Mouse (Mus musculus): Measurements from ENCODE around the gene Cyp2f2.

DNA sequence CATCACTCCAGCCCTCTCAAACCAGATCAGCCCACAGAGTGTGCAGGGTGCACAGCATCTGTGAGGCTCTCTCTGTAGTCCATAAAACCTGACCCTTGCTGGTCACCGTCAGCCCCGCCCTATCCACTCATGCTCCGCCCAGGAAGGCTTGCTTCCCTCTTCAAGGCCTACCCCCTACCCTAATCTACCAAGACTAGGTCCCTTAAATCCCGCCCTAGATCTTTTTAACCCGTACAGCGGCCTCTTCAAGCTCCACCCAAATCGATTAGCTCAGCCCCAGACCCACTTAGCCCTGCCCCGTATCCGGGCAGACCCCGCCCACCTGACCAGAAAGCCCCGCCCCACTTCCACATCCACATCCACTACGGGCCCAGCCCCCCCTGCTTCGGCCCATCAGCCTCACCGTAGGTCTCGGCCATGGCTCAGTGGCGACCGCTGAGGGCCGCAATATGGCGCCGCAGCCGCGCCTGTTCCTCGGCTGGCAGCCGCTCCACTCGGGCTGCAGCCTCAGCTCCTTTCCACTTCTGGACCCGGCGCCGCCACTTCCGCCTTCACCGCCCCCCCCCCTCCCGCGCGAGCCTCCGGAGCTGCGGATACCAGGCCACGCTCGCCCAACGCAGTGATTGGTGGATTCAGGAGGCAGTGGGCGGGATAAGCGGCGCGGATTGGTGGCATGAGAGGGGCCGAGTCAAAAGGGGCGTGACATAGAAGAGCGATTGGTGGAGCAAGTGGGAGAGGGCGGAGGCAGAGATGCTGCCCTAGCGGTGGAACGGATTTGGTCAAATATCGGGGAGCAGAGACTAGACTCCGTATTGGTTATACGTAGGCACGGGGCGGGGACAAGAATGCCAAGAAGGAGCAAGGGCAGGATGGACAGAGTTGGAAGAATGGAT, 58.9 kb downstream of the Cyp2f2 start, which contains the start of gene Rab4b:
- TF ChIP-seq CTCF (IDR thresholded peaks at IDR 0.05; ENCODE audit: low read depth, low read length) (peak; percentile 70), POLR2A (IDR thresholded peaks at IDR 0.05; ENCODE audit: extremely low read depth, insufficient read depth, low read length) (no peak)
